Mouse (Mus musculus): ENCODE results near the gene Gprc5a. TPM values are rescaled to one million over a fixed set of nuclear protein-coding genes. Genes with fewer than 3 reads are reported as not detected.

Gene Gprc5a
- polyA plus RNA-seq, 1 experiment: 46.0 TPM

DNA sequence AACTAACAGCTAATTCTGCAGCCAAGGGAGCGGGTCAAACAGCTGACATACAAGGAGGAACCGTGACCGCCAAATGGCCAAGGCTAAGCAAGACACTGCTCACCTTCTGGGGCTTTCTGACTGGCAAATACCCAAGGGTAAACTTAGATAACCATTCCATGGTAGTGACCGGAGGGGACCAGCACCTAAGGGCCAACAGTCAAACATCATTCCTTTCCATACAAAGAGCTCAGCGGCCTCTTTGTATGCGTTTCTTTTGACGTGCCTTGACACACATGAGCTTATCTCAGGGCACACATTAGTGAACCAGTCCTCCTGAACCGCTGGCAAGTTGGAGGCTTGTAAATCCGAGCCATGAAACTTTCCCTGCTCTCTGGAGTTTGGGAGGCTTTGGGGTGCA lies 18.2 kb upstream of the Gprc5a start:
- Histone ChIP-seq H3K9me3 (replicated peaks; ENCODE audit: control insufficient read depth, insufficient read depth, low read length, poor library complexity, severe bottlenecking) (no peaks in the 10 kb centered on the region), H3K27me3 (ENCODE audit: control insufficient read depth, insufficient read depth, low read length, poor library complexity, severe bottlenecking) (no peaks in the 10 kb centered on the region), H3K36me3 (ENCODE audit: control insufficient read depth, insufficient read depth, low read length, poor library complexity, severe bottlenecking) (no peaks in the 10 kb centered on the region), H3K27ac (ENCODE audit: insufficient read depth, low read length) (no peak overlapping the region), H3K9ac (ENCODE audit: low read depth, poor library complexity, severe bottlenecking) (no peak overlapping the region), H3K4me3 (ENCODE audit: low read depth, low read length) (no peak overlapping the region), H3K4me1 (ENCODE audit: control insufficient read depth, insufficient read depth, low read length) (peaks cover 4% of the 10 kb centered on the region)
- no peak for TF ChIP-seq CTCF (IDR thresholded peaks at IDR 0.05; ENCODE audit: low read depth, low read length)
- TF ChIP-seq POLR2A (IDR thresholded peaks at IDR 0.05; ENCODE audit: insufficient read depth, low read length): no peak
- TF ChIP-seq EP300 (IDR thresholded peaks at IDR 0.05; ENCODE audit: insufficient read depth, low read depth, low read length): no peak

DNA sequence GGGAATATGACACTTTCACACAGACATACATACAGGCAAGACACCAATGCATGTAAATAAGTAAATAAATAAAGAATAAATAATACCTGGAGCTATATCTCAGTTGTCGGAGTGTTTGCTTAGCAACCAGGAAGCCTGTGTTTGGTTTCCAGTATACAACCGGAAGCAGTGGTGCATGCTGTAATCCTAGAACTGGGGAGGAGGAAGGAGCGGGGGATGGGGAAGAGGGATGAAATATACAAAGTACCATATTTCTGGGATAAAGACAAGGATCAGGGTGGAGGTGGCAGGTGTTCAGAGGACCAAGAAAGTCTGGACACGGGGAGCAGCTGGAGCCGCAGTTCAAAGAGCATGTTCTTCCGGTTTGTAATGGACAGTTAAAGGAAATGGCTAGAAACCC lies 16.9 kb upstream of the Gprc5a start:
- H3K27me3 ChIP-seq (ENCODE audit: control insufficient read depth, insufficient read depth, low read length, poor library complexity, severe bottlenecking): no peaks in the 10 kb centered on the region
- no peak overlapping the region for H3K27ac ChIP-seq (ENCODE audit: insufficient read depth, low read length)
- H3K9me3 ChIP-seq (replicated peaks; ENCODE audit: control insufficient read depth, insufficient read depth, low read length, poor library complexity, severe bottlenecking): no peaks in the 10 kb centered on the region
- H3K4me1 ChIP-seq (ENCODE audit: control insufficient read depth, insufficient read depth, low read length): peaks cover 4% of the 10 kb centered on the region
- no peaks in the 10 kb centered on the region for H3K36me3 ChIP-seq (ENCODE audit: control insufficient read depth, insufficient read depth, low read length, poor library complexity, severe bottlenecking)
- H3K9ac ChIP-seq (ENCODE audit: low read depth, poor library complexity, severe bottlenecking): no peak overlapping the region
- no peak overlapping the region for H3K4me3 ChIP-seq (ENCODE audit: low read depth, low read length)
- TF ChIP-seq CTCF (IDR thresholded peaks at IDR 0.05; ENCODE audit: low read depth, low read length): no peak
- no peak for TF ChIP-seq POLR2A (IDR thresholded peaks at IDR 0.05; ENCODE audit: insufficient read depth, low read length)
- no peak for TF ChIP-seq EP300 (IDR thresholded peaks at IDR 0.05; ENCODE audit: insufficient read depth, low read depth, low read length)

DNA sequence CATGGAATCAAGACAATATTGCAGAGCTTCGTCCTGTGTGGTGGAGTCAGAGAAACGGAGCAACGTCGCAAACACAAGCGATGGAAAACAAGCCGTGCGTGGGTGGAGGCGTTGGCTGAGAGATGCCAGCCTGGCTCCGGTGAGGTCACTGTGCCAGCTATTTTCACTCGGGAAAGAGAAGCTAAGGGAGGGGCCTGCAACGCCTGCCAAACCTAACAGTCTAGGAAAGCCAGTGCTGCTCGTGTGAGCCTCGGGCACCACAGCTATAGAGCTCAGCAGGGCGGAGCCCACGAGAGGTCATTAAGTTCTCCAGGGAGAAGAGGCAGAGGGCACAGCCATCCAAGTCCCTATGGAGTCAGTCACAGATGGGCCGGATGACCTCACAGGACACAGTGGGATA lies 16.5 kb upstream of the Gprc5a start:
- no peak overlapping the region for H3K27ac ChIP-seq (ENCODE audit: insufficient read depth, low read length)
- no peaks in the 10 kb centered on the region for H3K9me3 ChIP-seq (replicated peaks; ENCODE audit: control insufficient read depth, insufficient read depth, low read length, poor library complexity, severe bottlenecking)
- H3K9ac ChIP-seq (ENCODE audit: low read depth, poor library complexity, severe bottlenecking): no peak overlapping the region
- no peak for TF ChIP-seq EP300 (IDR thresholded peaks at IDR 0.05; ENCODE audit: insufficient read depth, low read depth, low read length)
- no peak for TF ChIP-seq POLR2A (IDR thresholded peaks at IDR 0.05; ENCODE audit: insufficient read depth, low read length)
- TF ChIP-seq CTCF (IDR thresholded peaks at IDR 0.05; ENCODE audit: low read depth, low read length): no peak
- H3K4me3 ChIP-seq (ENCODE audit: low read depth, low read length): no peak overlapping the region
- no peaks in the 10 kb centered on the region for H3K27me3 ChIP-seq (ENCODE audit: control insufficient read depth, insufficient read depth, low read length, poor library complexity, severe bottlenecking)
- no peaks in the 10 kb centered on the region for H3K36me3 ChIP-seq (ENCODE audit: control insufficient read depth, insufficient read depth, low read length, poor library complexity, severe bottlenecking)
- H3K4me1 ChIP-seq (ENCODE audit: control insufficient read depth, insufficient read depth, low read length): peaks cover 5% of the 10 kb centered on the region

DNA sequence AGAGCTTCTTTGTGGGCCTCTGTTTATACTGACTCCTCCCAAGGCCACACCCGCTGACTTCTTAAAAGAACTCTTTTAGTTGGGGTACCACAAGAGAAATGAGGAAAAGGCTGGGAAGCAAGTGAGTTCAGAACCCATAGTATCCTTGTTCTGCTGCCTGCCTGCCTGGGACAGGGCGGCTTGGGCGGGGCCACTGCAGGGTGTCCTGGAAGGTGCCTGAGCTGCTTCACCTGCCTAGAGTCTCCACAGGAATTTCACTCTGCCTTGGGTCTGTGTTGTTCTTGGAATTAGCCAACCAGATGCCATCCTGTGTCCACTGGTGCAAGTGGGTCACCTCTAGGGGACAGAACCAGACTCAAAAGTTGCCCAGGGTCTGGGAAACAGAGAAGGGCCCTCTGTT lies 11.7 kb upstream of the Gprc5a start:
- TF ChIP-seq CTCF (IDR thresholded peaks at IDR 0.05; ENCODE audit: low read depth, low read length) (no peak), EP300 (IDR thresholded peaks at IDR 0.05; ENCODE audit: insufficient read depth, low read depth, low read length) (no peak), POLR2A (IDR thresholded peaks at IDR 0.05; ENCODE audit: insufficient read depth, low read length) (no peak)
- Histone ChIP-seq H3K4me3 (ENCODE audit: low read depth, low read length) (no peak overlapping the region), H3K4me1 (ENCODE audit: control insufficient read depth, insufficient read depth, low read length) (peaks cover 4% of the 10 kb centered on the region), H3K27ac (ENCODE audit: insufficient read depth, low read length) (no peak overlapping the region), H3K9ac (ENCODE audit: low read depth, poor library complexity, severe bottlenecking) (no peak overlapping the region), H3K9me3 (replicated peaks; ENCODE audit: control insufficient read depth, insufficient read depth, low read length, poor library complexity, severe bottlenecking) (no peaks in the 10 kb centered on the region), H3K27me3 (ENCODE audit: control insufficient read depth, insufficient read depth, low read length, poor library complexity, severe bottlenecking) (no peaks in the 10 kb centered on the region), H3K36me3 (ENCODE audit: control insufficient read depth, insufficient read depth, low read length, poor library complexity, severe bottlenecking) (no peaks in the 10 kb centered on the region)

DNA sequence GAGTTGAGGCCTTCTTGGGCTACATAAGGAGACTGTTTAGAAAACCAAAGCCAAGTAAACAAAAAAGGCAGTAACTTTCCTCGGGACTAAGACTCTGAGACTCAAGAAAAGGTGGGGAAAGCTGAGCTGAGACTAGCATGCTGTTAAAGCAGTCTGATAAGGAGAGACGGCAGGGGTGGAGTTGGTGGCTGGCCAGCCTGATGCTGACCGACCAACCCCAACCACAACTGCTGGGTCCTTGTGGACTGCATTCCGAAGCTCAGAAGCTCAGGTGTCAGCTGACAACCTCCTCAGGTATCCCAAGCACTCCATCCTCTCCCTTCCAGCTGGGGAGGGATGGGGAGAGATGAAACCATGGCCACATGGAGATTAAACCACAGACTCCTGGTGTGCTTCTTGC lies 9.6 kb upstream of the Gprc5a start:
- no peak for TF ChIP-seq EP300 (IDR thresholded peaks at IDR 0.05; ENCODE audit: insufficient read depth, low read depth, low read length)
- H3K27me3 ChIP-seq (ENCODE audit: control insufficient read depth, insufficient read depth, low read length, poor library complexity, severe bottlenecking): no peaks in the 10 kb centered on the region
- H3K36me3 ChIP-seq (ENCODE audit: control insufficient read depth, insufficient read depth, low read length, poor library complexity, severe bottlenecking): no peaks in the 10 kb centered on the region
- no peak overlapping the region for H3K27ac ChIP-seq (ENCODE audit: insufficient read depth, low read length)
- H3K4me3 ChIP-seq (ENCODE audit: low read depth, low read length): no peak overlapping the region
- H3K4me1 ChIP-seq (ENCODE audit: control insufficient read depth, insufficient read depth, low read length): peaks cover 1% of the 10 kb centered on the region
- H3K9me3 ChIP-seq (replicated peaks; ENCODE audit: control insufficient read depth, insufficient read depth, low read length, poor library complexity, severe bottlenecking): no peaks in the 10 kb centered on the region
- no peak overlapping the region for H3K9ac ChIP-seq (ENCODE audit: low read depth, poor library complexity, severe bottlenecking)

DNA sequence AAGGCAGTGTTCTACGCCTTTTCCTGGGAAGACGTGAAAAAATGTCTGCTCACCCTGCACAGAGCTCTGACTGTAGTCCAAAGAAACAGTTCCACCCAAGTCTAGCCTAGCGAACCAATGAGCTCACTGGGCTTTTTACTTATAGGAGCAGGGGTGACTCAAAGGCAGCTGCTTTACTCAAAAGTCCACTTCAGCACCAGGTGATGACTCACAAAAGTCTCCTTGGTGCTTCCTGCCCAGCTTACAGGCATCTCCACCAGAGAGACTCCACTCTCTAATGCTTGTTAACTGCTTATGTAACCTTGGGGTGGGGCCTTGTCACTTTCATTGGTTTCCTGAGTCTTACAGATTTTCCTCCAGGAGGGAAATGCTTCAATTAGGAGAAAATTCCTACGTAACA lies 4.7 kb upstream of the Gprc5a start:
- H3K27me3 ChIP-seq (ENCODE audit: control insufficient read depth, insufficient read depth, low read length, poor library complexity, severe bottlenecking): no peaks in the 10 kb centered on the region
- H3K27ac ChIP-seq (ENCODE audit: insufficient read depth, low read length): no peak overlapping the region
- H3K9me3 ChIP-seq (replicated peaks; ENCODE audit: control insufficient read depth, insufficient read depth, low read length, poor library complexity, severe bottlenecking): no peaks in the 10 kb centered on the region
- H3K36me3 ChIP-seq (ENCODE audit: control insufficient read depth, insufficient read depth, low read length, poor library complexity, severe bottlenecking): no peaks in the 10 kb centered on the region
- TF ChIP-seq POLR2A (IDR thresholded peaks at IDR 0.05; ENCODE audit: insufficient read depth, low read length) (no peak), EP300 (IDR thresholded peaks at IDR 0.05; ENCODE audit: insufficient read depth, low read depth, low read length) (no peak), CTCF (IDR thresholded peaks at IDR 0.05; ENCODE audit: low read depth, low read length) (no peak)
- H3K4me1 ChIP-seq (ENCODE audit: control insufficient read depth, insufficient read depth, low read length): peaks cover 2% of the 10 kb centered on the region
- no peak overlapping the region for H3K9ac ChIP-seq (ENCODE audit: low read depth, poor library complexity, severe bottlenecking)
- no peak overlapping the region for H3K4me3 ChIP-seq (ENCODE audit: low read depth, low read length)
